Mouse (Mus musculus) MEL-GATA-1-ER (cell line): Measurements from ENCODE around the gene Kmt2e.
"Not testable (repeated sequence)": the region's sequence is repeated elsewhere in the genome, so short reads cannot be mapped to it uniquely, and the experiment has no call there.

ENCODE experiments used
- DNase-seq: peaks from one replicate; pipeline ENCODE4 v3.0.0-alpha.2; 2012; ENCODE audit warnings: low read depth; ENCODE audit errors: extremely low read depth

The Kmt2e gene

GRCm38 (mm10) chr5:23553338-23553737, 119.1 kb downstream of the Kmt2e start:
- not testable (repeated sequence) for DNase-seq
